Mouse (Mus musculus) liver, embryonic 14.5 days (tissue): ENCODE measurements at regions not wholly inside any gene's neighbourhood (a gene's known extent, or its start where the extent isn't known, plus 50 kb on each side); places are given as distances from the start of the nearest gene placed in this dataset.

ENCODE experiments used
- CTCF ChIP-seq: IDR thresholded peaks from 2 replicates; pipeline ENCODE4 v1.5.1; 2016; ENCODE audit warnings: antibody characterized with exemption, low read depth, control low read depth
- EP300 ChIP-seq: IDR thresholded peaks from 2 replicates; pipeline ENCODE4 v1.6.1; 2016; ENCODE audit warnings: antibody characterized with exemption, low read depth

- TF ChIP-seq CTCF (no peak), EP300 (no peak)
Measured at GRCm38 (mm10) chr3:35496027-35496824, 257.7 kb upstream of the Atp11b start.
